Mouse (Mus musculus) liver, embryonic 11.5 days (tissue): ENCODE results near the gene Cyb5r3. TPM values are rescaled to one million over a fixed set of nuclear protein-coding genes. Genes with fewer than 3 reads are reported as not detected.

Experiments used
- ATAC-seq: fragments of 200-750 bp; cut with Nextera tagmentation; replicated peaks from 2 replicates; pipeline ENCODE4 v1.8.0; 2017; ENCODE audit warnings: moderate number of reproducible peaks, mild to moderate bottlenecking, moderate TSS enrichment, moderate library complexity; ENCODE audit not compliant: low FRiP score
- DNase-seq: peaks from one replicate; pipeline ENCODE4 v3.0.0-alpha.2; 2017; ENCODE audit warnings: low spot score
- H3K27ac ChIP-seq: fragments of 300-500 bp; sonication (generic); 2 replicates; pipeline ENCODE4 v1.5.1; 2014; ENCODE audit warnings: mild to moderate bottlenecking, low read depth, low read length, control low read depth
- H3K27me3 ChIP-seq: fragments of 300-500 bp; sonication (generic); replicated peaks from 2 replicates; pipeline ENCODE4 v1.6.1; 2014; ENCODE audit warnings: low read length, mixed read lengths; ENCODE audit not compliant: control insufficient read depth, insufficient read depth
- H3K36me3 ChIP-seq: fragments of 300-500 bp; sonication (generic); 2 replicates; pipeline ENCODE4 v1.6.1; 2014; ENCODE audit warnings: mild to moderate bottlenecking, low read length, moderate library complexity, mixed read lengths; ENCODE audit not compliant: control insufficient read depth, insufficient read depth
- H3K4me1 ChIP-seq: fragments of 300-500 bp; sonication (generic); replicated peaks from 2 replicates; pipeline ENCODE4 v1.6.1; 2014; ENCODE audit warnings: low read length, mixed read lengths; ENCODE audit not compliant: control insufficient read depth, insufficient read depth
- H3K4me2 ChIP-seq: fragments of 300-500 bp; sonication (generic); 2 replicates; pipeline ENCODE4 v1.6.1; 2014; ENCODE audit warnings: mild to moderate bottlenecking, control low read depth, moderate library complexity
- H3K4me3 ChIP-seq: fragments of 300-500 bp; sonication (generic); 2 replicates; pipeline ENCODE4 v1.5.1; 2014; ENCODE audit warnings: low read depth, low read length, control low read depth
- H3K9ac ChIP-seq: fragments of 300-500 bp; sonication (generic); 2 replicates; pipeline ENCODE4 v1.6.1; 2014; ENCODE audit warnings: low read depth, low read length, control low read depth
- H3K9me3 ChIP-seq: fragments of 300-500 bp; sonication (generic); 2 replicates; pipeline ENCODE4 v1.6.1; 2016; ENCODE audit warnings: low read length, inconsistent platforms, mixed read lengths; ENCODE audit not compliant: control insufficient read depth
- WGBS: fragments of 180-500 bp; shearing (Covaris S2); extraction: QIAGEN DNeasy Blood & Tissue Kit; methylation state at CpG from one replicate; pipeline ENCODE4 v1.1.7; 2014; 5-methylcytosine and 5-hydroxymethylcytosine counted together
- polyA plus RNA-seq: library from polyadenylated mRNA; unstranded; fragments of >200 nt; fragmentation: Nextera tagmentation; extraction: Ambion mirVana; gene quantifications from 2 replicates; pipeline ENCODE4 v1.2.1, GENCODE M21; 2014

Gene Cyb5r3
- polyA plus RNA-seq, 1 experiment from 2014 or later: 219 TPM

DNA sequence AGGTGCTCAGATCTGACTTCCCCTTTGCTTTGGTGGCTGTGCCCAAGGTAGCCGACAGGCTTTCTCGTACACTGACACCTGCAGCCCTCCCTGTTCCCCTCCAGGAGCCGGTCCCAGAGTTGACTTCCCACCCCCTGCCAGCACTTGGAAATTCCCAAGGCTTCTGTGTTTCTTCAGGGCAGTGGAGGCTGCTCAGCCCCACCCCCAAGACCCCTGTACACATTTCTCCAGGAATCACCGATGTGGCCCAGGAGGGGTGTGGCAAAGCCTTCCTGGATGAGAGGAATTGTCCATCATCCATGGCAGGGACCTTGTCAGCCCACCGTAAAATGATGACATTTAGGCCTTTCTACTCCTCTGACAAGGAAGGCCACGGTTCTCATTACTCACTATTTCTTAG, 61.1 kb downstream of the Cyb5r3 start:
- 60% methylated on average over 6 of the region's 6 CpGs for WGBS
- H3K4me3 ChIP-seq: no peak overlapping the region
- ATAC-seq (no peak), DNase-seq (no peak)
- H3K27me3 ChIP-seq: no peaks in the 10 kb centered on the region
- peaks cover 3% of the 10 kb centered on the region; the same call in 1 of the 2 replicates for H3K4me1 ChIP-seq
- H3K4me2 ChIP-seq: no peak overlapping the region
- H3K9me3 ChIP-seq: no peaks in the 10 kb centered on the region
- H3K27ac ChIP-seq: no peak overlapping the region
- peaks cover 9% of the 10 kb centered on the region; the same call in 1 of the 2 replicates for H3K36me3 ChIP-seq
- no peak overlapping the region for H3K9ac ChIP-seq

- Histone ChIP-seq H3K27ac (no peak overlapping the region), H3K9me3 (no peaks in the 10 kb centered on the region), H3K4me2 (no peak overlapping the region), H3K27me3 (no peaks in the 10 kb centered on the region), H3K9ac (no peak overlapping the region), H3K4me1 (no peaks in the 10 kb centered on the region), H3K36me3 (no peaks in the 10 kb centered on the region), H3K4me3 (no peak overlapping the region)
- DNase-seq: no peak
- no peak for ATAC-seq
- WGBS: 78% methylated on average over 6 of the region's 6 CpGs
Observed at GRCm38 (mm10) chr15:83107814-83108213, 64.6 kb downstream of the Cyb5r3 start.

DNA sequence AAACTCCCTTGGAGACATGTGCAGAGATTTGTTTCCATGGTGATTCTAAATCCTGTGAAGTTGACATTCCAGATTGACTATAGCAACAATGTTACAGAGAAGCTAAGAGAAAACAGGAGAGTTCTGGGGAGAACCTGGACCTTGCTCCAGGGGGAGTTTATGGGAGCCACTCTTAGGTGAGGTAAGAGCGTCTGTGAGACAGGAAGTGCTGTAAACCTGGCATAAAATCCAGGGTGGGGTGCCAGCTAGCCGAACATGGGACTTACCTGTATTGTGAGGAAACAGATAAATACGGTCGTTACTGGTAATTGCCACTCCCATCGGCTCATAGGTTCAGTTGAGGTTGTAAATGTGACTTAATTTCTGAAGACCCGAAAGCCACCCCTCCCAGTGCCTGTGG, 66.0 kb downstream of the Cyb5r3 start:
- Histone ChIP-seq H3K27me3 (no peaks in the 10 kb centered on the region), H3K4me3 (no peak overlapping the region), H3K4me2 (no peak overlapping the region), H3K27ac (no peak overlapping the region), H3K9ac (no peak overlapping the region), H3K9me3 (no peaks in the 10 kb centered on the region), H3K36me3 (no peaks in the 10 kb centered on the region), H3K4me1 (no peaks in the 10 kb centered on the region)
- no peak for DNase-seq
- no peak for ATAC-seq
- WGBS: 83% methylated on average over 6 of the region's 6 CpGs

Other genes starting within 250 kb of the Cyb5r3 start
- 6.4 and 7.1 TPM in 2 replicates for gene Tcf20, start 184.7 kb downstream of the Cyb5r3 start, polyA plus RNA-seq
- gene Nfam1, start 139.3 kb downstream of the Cyb5r3 start, polyA plus RNA-seq: 6.6 and 7.4 TPM in 2 replicates
- 45.8 and 49.4 TPM in 2 replicates for gene Serhl, start 83.1 kb downstream of the Cyb5r3 start, polyA plus RNA-seq
- 71.1 and 77.6 TPM in 2 replicates for gene Rrp7a, start 49.8 kb downstream of the Cyb5r3 start, polyA plus RNA-seq
- 117 and 127 TPM in 2 replicates for gene Poldip3, start 23.2 kb downstream of the Cyb5r3 start, polyA plus RNA-seq
- 0.12 TPM in 1 of 2 replicates, not detected in the other for gene A4galt, start 79.2 kb upstream of the Cyb5r3 start, polyA plus RNA-seq
- gene Arfgap3, start 177.7 kb upstream of the Cyb5r3 start, polyA plus RNA-seq: 26.3 and 26.7 TPM in 2 replicates